Mouse (Mus musculus): ENCODE results near the gene Dpp6.

Dpp6 gene

DNA sequence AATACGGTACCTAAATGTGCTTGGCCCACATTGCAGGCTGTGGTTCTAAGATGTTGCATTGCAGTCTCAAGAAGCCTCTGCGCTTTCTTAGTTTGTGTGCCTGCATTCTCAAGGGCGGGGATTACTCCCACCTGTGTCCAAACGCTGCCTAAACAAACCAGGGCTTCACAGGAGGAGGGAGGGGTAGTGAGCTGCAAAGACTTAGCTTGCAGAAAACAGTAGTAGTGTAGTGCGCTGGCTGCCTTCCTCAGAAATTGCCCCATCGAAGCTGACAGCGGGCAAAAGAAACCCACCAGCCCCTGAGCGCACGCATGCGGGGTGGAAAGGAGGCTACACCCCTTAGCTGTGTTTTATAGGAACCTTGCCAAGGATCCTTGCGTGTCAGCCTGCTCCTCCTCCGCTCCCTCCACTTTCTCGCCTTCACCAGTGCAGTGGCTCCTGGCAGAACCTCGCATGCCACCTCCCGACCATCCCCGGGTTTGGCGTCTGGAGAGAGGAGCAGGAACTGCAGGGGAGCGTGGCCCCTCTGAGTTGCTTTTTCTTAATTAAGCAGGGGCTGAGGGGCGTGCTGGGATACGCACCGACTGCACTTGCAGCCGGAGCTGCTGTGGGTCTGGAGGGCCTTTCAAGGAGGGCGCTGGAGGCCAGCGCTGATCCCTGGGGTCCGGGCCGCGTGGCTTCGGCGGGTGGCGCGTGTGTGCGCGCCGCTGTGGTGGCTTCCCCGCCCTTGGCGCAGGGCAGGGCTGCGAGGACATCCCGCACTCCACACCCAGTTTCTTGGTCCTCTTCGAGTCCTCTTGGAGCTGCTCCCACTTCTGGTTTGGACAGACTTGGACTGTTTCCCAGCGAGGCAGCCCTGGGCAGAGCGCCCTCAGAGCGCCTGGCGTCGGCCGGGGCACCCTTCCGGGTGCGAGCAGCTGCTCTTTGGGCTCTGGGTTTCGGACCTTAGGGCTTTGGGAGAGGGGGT is at the start of gene Dpp6:
Gene Dpp6 (plus strand): TSS at position 229 of the 967 bp plus-strand sequence.
- ATAC-seq (ENCODE audit: low TSS enrichment): peak; percentile 73

- peak; percentile 62 for ATAC-seq (ENCODE audit: low TSS enrichment)
These were observed 33.0 kb upstream of the Dpp6 start for GRCm38 (mm10) chr5:26783955-26784354.

DNA sequence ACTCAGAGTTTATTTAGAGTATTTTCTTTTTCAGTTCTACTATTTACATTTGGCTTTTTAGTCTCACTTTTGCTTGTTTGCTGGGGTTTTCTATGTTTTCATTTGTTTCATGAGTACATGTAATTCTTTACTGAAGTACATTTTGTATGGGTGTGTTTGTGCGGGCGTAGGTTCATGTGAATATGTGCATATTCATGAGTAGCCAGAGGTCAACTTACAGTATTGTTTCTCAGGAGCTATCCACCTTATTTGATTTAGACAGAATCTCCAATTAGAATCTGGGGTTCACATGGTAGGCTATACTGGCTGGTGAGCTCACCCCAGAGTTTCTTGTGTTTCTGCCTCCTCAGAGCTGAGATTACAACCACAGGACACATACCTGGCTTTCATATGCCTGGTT is 21.5 kb upstream of the Dpp6 start:
- no peak for ATAC-seq (ENCODE audit: low TSS enrichment)

GRCm38 (mm10) chr5:26835972-26836371 is 19.0 kb downstream of the Dpp6 start:
- no peak for ATAC-seq (ENCODE audit: low TSS enrichment)

DNA sequence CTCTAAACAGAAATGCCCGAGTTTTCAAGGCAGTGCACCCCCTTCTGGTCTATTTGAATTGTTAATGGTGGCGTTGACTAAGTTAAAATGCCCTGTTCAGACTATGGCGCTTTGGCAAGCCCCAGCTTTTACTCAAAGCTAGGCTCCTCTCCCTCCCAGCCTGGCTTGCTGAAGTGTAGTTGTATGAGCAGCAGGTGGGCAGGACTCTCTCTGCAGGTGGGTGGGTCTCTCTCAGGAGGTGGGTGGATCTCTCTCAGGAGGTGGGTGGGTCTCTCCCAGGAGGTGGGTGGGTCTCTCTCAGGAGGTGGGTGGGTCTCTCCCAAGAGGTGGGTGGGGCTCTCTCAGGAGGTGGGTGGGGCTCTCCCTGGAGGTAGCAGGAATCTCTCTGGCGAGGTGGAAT is 24.1 kb downstream of the Dpp6 start:
- ATAC-seq (ENCODE audit: low TSS enrichment): no peak

DNA sequence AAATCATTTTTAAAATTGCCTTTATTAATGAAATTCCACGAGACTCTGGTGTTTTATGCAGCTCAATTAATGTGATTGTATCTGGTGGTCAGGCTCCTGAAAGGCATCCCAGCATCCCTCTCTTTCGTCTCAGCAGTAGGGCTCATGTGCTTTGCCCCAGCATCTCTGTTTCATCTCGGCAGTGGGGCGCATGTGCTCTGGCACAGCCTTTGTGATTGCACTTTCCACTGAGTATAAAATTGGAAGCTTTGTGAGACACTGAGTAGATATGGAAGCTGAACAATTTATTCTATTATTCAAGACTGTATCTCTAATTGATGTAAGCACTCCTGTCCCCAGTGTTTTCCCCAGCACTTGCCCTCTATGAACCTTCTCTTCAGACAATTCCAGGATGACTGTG is 37.7 kb downstream of the Dpp6 start:
- no peak for ATAC-seq (ENCODE audit: low TSS enrichment)

DNA sequence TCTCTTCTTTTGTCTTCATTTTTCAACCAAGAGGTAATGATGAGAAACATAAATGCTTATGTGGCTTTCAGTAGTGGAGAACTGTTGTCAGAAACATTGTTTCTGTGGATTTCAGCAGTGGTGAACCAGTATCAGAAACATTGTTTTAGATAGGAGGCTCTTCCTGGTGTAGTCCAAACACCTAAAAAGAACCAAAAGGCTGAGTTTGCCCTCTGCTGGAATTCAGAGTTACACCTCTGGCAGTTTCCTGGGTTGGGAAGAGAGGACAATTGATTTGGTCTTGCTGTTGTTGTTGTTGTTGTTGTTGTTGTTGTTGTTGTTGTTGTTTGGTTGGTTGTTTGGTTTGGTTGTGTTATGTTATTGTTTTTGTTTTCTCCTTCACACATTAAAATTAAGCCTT is 58.4 kb downstream of the Dpp6 start:
- peak; percentile 77 for ATAC-seq (ENCODE audit: low TSS enrichment)

DNA sequence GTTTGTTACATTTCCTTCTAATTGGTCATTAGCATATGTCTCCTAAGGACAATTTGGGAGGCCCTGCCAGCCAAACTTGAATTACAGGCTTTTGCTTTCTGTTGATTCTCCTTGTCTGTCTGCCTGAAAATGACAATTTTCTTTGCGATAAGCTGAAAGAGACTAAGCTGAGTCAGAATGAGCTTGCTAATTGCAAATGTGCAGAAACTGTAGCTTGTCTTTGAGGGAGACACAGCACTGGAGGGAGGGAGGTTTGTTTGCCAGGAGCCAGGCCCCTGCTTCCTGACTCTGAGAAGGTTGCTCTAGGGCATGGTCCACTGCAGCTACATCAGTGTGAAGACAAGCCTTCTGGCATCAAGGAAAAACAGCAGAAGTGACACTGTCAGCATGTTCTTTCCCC is 70.5 kb downstream of the Dpp6 start:
- ATAC-seq (ENCODE audit: low TSS enrichment): peak; percentile 52; the same call in 1 of the 2 replicates

- no peak for ATAC-seq (ENCODE audit: low TSS enrichment)
These were observed 71.1 kb downstream of the Dpp6 start for GRCm38 (mm10) chr5:26888080-26888479.

- ATAC-seq (ENCODE audit: low TSS enrichment): no peak
These were observed 77.3 kb downstream of the Dpp6 start for GRCm38 (mm10) chr5:26894346-26894745.

- ATAC-seq (ENCODE audit: low TSS enrichment): peak; percentile 93
These were observed 86.8 kb downstream of the Dpp6 start for GRCm38 (mm10) chr5:26903786-26904185.

GRCm38 (mm10) chr5:26904324-26905041 is 87.5 kb downstream of the Dpp6 start:
- ATAC-seq (ENCODE audit: low TSS enrichment): peak; percentile 89

DNA sequence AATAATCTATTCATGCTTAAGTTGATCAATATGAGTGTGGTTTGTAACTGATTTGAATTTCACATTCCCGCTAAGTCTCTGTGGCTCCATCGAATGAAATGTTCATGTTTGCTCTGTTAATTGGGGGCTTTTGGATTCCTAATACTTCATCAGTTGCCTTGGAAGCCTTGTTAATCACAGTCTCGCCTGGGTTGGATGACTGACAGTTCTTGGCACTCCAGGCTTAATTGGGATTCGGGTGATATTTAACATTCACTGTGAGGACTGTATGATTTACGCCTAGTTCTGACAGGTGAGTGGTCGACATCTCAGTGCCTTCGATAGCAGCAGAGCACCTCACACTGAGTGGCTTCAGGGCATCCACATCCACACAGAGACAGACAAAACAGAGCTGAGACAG is 90.1 kb downstream of the Dpp6 start:
- ATAC-seq (ENCODE audit: low TSS enrichment): no peak

DNA sequence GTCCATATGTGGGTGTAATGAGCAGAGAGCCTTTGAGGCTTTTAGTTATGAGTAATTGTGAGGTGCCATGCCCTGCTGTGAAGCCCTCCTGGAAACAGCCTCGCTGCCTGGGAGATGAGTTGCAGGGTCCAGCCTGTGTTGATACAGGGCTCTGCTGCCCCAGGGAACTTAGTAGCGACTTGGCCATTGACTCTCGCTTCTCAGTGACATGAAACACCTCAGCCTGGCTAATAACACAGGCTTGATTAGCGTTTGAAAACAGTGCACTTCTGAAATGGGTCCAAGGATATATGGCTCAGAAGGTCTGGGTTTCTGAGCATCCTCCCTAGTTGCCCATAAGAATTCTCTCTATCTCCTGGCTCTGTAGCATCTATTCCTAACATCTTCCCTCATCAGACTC is 91.6 kb downstream of the Dpp6 start:
- ATAC-seq (ENCODE audit: low TSS enrichment): no peak

DNA sequence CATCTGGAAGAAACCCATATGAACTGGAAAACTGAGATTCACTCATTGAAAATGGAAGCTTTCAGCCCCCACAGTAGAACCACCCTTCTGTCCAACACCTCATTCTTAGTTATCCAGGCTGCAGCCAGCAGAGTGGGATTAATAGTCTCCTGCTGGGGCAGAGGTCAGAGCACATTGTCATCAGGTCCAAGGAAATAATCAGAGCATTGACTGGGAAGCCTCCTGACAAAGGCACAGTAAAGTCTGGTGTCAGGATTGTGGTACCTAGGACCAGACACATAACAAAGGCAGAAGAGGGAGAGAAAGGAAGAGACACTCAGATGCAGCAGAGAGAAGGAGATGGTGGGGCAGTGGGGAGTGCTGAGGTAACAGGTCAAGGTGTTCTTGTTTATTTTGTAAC is 93.3 kb downstream of the Dpp6 start:
- ATAC-seq (ENCODE audit: low TSS enrichment): no peak

DNA sequence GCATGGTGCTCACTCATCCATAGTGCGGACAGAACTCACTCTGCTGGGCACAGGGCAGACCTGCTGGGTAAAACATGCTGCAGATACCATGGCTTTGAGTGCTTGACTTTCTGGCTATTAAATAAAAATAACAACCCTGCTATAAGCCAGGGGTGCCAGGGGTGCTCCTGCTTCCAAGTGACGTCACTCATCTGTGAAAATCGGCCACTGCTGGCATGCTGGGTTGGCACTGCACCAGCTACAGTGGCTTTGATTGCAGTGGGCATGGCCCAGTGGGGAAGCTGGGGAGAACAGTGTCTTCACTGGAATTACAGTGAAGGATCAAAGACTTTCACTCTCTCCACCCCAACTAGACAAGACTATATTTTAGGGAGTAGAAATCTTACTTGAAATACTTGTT is 95.0 kb downstream of the Dpp6 start:
- ATAC-seq (ENCODE audit: low TSS enrichment): no peak

DNA sequence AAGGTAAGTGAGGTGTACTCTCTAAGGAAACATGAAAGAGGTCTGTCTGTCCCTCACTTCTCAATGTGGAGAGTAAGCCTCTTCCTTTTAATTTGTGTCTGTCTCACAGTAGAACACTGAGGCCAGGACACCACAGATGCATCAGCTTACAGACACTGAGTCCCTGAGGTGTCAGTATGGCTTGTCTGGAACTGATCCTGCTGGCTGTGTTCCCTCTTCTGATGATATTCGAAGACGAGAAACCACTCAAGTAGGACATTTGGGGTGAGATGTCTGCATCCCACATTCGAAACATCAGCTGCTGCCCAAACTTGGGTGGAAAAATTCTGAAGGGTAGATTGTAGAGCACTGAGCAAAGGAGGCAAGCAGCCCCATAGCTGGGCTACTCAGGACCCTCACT is 101.8 kb downstream of the Dpp6 start:
- no peak for ATAC-seq (ENCODE audit: low TSS enrichment)

DNA sequence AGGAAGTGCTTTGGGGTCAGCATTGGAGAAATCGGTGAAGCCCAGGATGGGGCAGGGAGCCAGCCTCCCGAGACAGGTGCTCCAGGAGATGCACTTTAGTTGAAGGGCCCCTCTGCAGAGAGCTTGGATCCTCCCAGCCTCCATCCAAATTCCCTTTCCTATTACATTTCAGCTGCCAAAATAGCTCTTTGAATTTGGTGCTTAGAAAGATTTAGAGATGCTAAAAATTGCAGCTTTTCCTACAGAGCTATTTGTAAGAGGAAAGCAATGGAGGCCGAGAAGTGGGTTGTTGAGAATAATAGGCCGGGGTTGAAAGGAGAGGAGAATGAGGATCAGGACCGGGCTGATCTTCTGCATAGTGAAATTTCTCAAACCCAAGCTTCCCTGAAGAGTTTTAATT is 107.5 kb downstream of the Dpp6 start:
- ATAC-seq (ENCODE audit: low TSS enrichment): peak; percentile 78

GRCm38 (mm10) chr5:26932413-26933122 is 115.6 kb downstream of the Dpp6 start:
- no peak for ATAC-seq (ENCODE audit: low TSS enrichment)

DNA sequence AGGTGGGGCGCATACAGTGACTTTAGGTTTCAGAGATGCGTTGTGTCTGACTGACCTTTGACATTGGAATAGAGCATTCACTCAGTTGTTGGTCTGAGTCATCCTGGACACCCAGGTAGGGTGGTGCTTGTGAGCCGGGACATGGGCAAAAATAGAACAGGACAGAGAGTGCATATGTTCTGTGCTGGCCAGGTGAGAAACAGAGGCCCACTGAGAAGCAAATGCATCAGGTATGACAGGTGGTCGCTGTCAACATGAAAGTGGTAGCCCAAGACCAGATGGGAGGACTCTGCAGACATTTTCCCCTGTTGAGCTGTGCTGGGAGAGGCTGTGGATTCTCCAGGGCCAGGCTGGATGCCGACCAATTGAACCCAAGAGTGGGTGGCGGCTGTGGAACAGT is 117.9 kb downstream of the Dpp6 start:
- ATAC-seq (ENCODE audit: low TSS enrichment): no peak

GRCm38 (mm10) chr5:26941471-26941870 is 124.5 kb downstream of the Dpp6 start:
- no peak for ATAC-seq (ENCODE audit: low TSS enrichment)

GRCm38 (mm10) chr5:26945169-26945920 is 128.3 kb downstream of the Dpp6 start:
- ATAC-seq (ENCODE audit: low TSS enrichment): peak; percentile 97

Measured in frontal cortex, adult (tissue).